Mouse (Mus musculus) lung, postnatal 25 days (tissue): ENCODE measurements around the gene Taf1d.
"Not testable (repeated sequence)": the region's sequence is repeated elsewhere in the genome, so short reads cannot be mapped to it uniquely, and the experiment has no call there.

Experiments used
- DNase-seq: peaks from one replicate; pipeline ENCODE4 v3.0.0; 2022; ENCODE audit warnings: low spot score

Taf1d gene

GRCm38 (mm10) chr9:15308254-15308653 lies 2.2 kb downstream of the Taf1d start:
- no peak for DNase-seq

- DNase-seq, result no peak
These were observed 3.4 kb downstream of the Taf1d start for GRCm38 (mm10) chr9:15309425-15309824.

GRCm38 (mm10) chr9:15310179-15310578 lies 4.2 kb downstream of the Taf1d start:
- no peak for DNase-seq

- no peak for DNase-seq
These were observed 6.2 kb downstream of the Taf1d start for GRCm38 (mm10) chr9:15312054-15312735.

GRCm38 (mm10) chr9:15313633-15314032 lies 7.6 kb downstream of the Taf1d start:
- DNase-seq, result no peak

- no peak for DNase-seq
These were observed 8.6 kb downstream of the Taf1d start for GRCm38 (mm10) chr9:15314619-15315018.

- DNase-seq, result not testable (repeated sequence)
These were observed 10.3 kb downstream of the Taf1d start for GRCm38 (mm10) chr9:15316296-15316695.

- DNase-seq, result no peak
These were observed 11.5 kb downstream of the Taf1d start for GRCm38 (mm10) chr9:15317223-15318169.

- no peak for DNase-seq
These were observed 12.2 kb downstream of the Taf1d start for GRCm38 (mm10) chr9:15318170-15318742.

GRCm38 (mm10) chr9:15337776-15338175 lies 31.8 kb downstream of the Taf1d start:
- DNase-seq, result no peak

- DNase-seq, result no peak
These were observed 43.9 kb downstream of the Taf1d start for GRCm38 (mm10) chr9:15349925-15350324.

- no peak for DNase-seq
These were observed 51.0 kb downstream of the Taf1d start for GRCm38 (mm10) chr9:15356916-15357483.

GRCm38 (mm10) chr9:15357484-15358275 lies 51.7 kb downstream of the Taf1d start, which contains the start of gene Cep295:
Cep295 (minus strand) TSS chr9:15357788.
- DNase-seq, result peak; percentile 96

- DNase-seq, result no peak
These were observed 58.8 kb downstream of the Taf1d start for GRCm38 (mm10) chr9:15364843-15365242.

GRCm38 (mm10) chr9:15365856-15366255 lies 59.8 kb downstream of the Taf1d start:
- no peak for DNase-seq

- DNase-seq, result no peak
These were observed 60.2 kb downstream of the Taf1d start for GRCm38 (mm10) chr9:15366260-15366659.
